Mouse (Mus musculus): Measurements from ENCODE around the gene Acox3. TPM values are rescaled to one million over a fixed set of nuclear protein-coding genes. Genes with fewer than 3 reads are reported as not detected.

Acox3 gene
- polyA plus RNA-seq, 1 experiment from 2014 or later = 12.4 TPM

GRCm38 (mm10) chr5:35643401-35644048, 60.7 kb downstream of the Acox3 start:
- no peak overlapping the region for H3K27ac ChIP-seq
- H3K9ac ChIP-seq = no peak overlapping the region
- 78% methylated on average over 9 of the region's 9 CpGs for WGBS
- no peak overlapping the region for H3K4me2 ChIP-seq
- no peaks in the 10 kb centered on the region for H3K27me3 ChIP-seq
- no peak overlapping the region for H3K4me3 ChIP-seq
- no peaks in the 10 kb centered on the region for H3K36me3 ChIP-seq
- no peak for ATAC-seq (ENCODE audit: insufficient number of reproducible peaks, low FRiP score, low TSS enrichment, low read depth)
- peaks cover 24% of the 10 kb centered on the region; the same call in 1 of the 2 replicates for H3K4me1 ChIP-seq
- H3K9me3 ChIP-seq = no peaks in the 10 kb centered on the region

- no peaks in the 10 kb centered on the region for H3K36me3 ChIP-seq
- no peak for ATAC-seq (ENCODE audit: insufficient number of reproducible peaks, low FRiP score, low TSS enrichment, low read depth)
- no peak overlapping the region for H3K27ac ChIP-seq
- no peak overlapping the region for H3K4me3 ChIP-seq
- peaks cover 24% of the 10 kb centered on the region; the same call in 1 of the 2 replicates for H3K4me1 ChIP-seq
- no peaks in the 10 kb centered on the region for H3K27me3 ChIP-seq
- no peaks in the 10 kb centered on the region for H3K9me3 ChIP-seq
- H3K4me2 ChIP-seq = no peak overlapping the region
- no peak overlapping the region for H3K9ac ChIP-seq
- 60% methylated on average over 4 of the region's 4 CpGs for WGBS
These were observed 61.2 kb downstream of the Acox3 start for GRCm38 (mm10) chr5:35644082-35644481.

GRCm38 (mm10) chr5:35645938-35646493, 63.2 kb downstream of the Acox3 start:
- H3K4me1 ChIP-seq = peaks cover 24% of the 10 kb centered on the region; the same call in 1 of the 2 replicates
- WGBS = 70% methylated on average over 6 of the region's 6 CpGs
- H3K9ac ChIP-seq = no peak overlapping the region
- no peak overlapping the region for H3K27ac ChIP-seq
- H3K4me3 ChIP-seq = no peak overlapping the region
- H3K36me3 ChIP-seq = no peaks in the 10 kb centered on the region
- no peaks in the 10 kb centered on the region for H3K9me3 ChIP-seq
- no peak overlapping the region for H3K4me2 ChIP-seq
- no peak for ATAC-seq (ENCODE audit: insufficient number of reproducible peaks, low FRiP score, low TSS enrichment, low read depth)
- H3K27me3 ChIP-seq = no peaks in the 10 kb centered on the region

- Histone ChIP-seq H3K27me3 (no peaks in the 10 kb centered on the region), H3K27ac (no peak overlapping the region), H3K36me3 (no peaks in the 10 kb centered on the region), H3K4me2 (no peak overlapping the region), H3K9me3 (no peaks in the 10 kb centered on the region), H3K4me1 (peaks cover 21% of the 10 kb centered on the region; the same call in 1 of the 2 replicates), H3K4me3 (no peak overlapping the region), H3K9ac (no peak overlapping the region)
- no peak for ATAC-seq (ENCODE audit: insufficient number of reproducible peaks, low FRiP score, low TSS enrichment, low read depth)
- 86% methylated on average over 1 of the region's 1 CpGs for WGBS
These were observed 64.1 kb downstream of the Acox3 start for GRCm38 (mm10) chr5:35646927-35647326.

GRCm38 (mm10) chr5:35647562-35647961, 64.7 kb downstream of the Acox3 start:
- peaks cover 14% of the 10 kb centered on the region; the same call in 1 of the 2 replicates for H3K4me1 ChIP-seq
- H3K4me3 ChIP-seq = no peak overlapping the region
- H3K27ac ChIP-seq = no peak overlapping the region
- no peak for ATAC-seq (ENCODE audit: insufficient number of reproducible peaks, low FRiP score, low TSS enrichment, low read depth)
- 68% methylated on average over 4 of the region's 4 CpGs for WGBS
- no peak overlapping the region for H3K4me2 ChIP-seq
- no peaks in the 10 kb centered on the region for H3K36me3 ChIP-seq
- no peak overlapping the region for H3K9ac ChIP-seq
- no peaks in the 10 kb centered on the region for H3K9me3 ChIP-seq
- H3K27me3 ChIP-seq = no peaks in the 10 kb centered on the region

- WGBS = 62% methylated on average over 2 of the region's 2 CpGs
- no peak for ATAC-seq (ENCODE audit: insufficient number of reproducible peaks, low FRiP score, low TSS enrichment, low read depth)
- no peak overlapping the region for H3K4me3 ChIP-seq
These were observed 65.4 kb downstream of the Acox3 start for GRCm38 (mm10) chr5:35648230-35648629.

GRCm38 (mm10) chr5:35652319-35652718, 69.5 kb downstream of the Acox3 start:
- ATAC-seq (ENCODE audit: insufficient number of reproducible peaks, low FRiP score, low TSS enrichment, low read depth) = no peak
- H3K4me3 ChIP-seq = no peak overlapping the region
- 92% methylated on average over 3 of the region's 3 CpGs for WGBS
- no peaks in the 10 kb centered on the region for H3K9me3 ChIP-seq
- no peak overlapping the region for H3K9ac ChIP-seq
- H3K27ac ChIP-seq = no peak overlapping the region
- H3K4me2 ChIP-seq = no peak overlapping the region
- H3K27me3 ChIP-seq = no peaks in the 10 kb centered on the region
- H3K4me1 ChIP-seq = peaks cover 5% of the 10 kb centered on the region; the same call in 1 of the 2 replicates
- no peaks in the 10 kb centered on the region for H3K36me3 ChIP-seq

More at GRCm38 (mm10) chr5:35648230-35648629, 65.4 kb downstream of the Acox3 start:
- H3K27me3 ChIP-seq = no peaks in the 10 kb centered on the region
- H3K4me2 ChIP-seq = no peak overlapping the region
- H3K27ac ChIP-seq = no peak overlapping the region
- no peaks in the 10 kb centered on the region for H3K9me3 ChIP-seq
- H3K9ac ChIP-seq = no peak overlapping the region
- no peaks in the 10 kb centered on the region for H3K36me3 ChIP-seq
- peaks cover 9% of the 10 kb centered on the region; the same call in 1 of the 2 replicates for H3K4me1 ChIP-seq

GRCm38 (mm10) chr5:35652872-35653271, 70.0 kb downstream of the Acox3 start:
- no peaks in the 10 kb centered on the region for H3K36me3 ChIP-seq
- peaks cover under 1% of the 10 kb centered on the region; the same call in 1 of the 2 replicates for H3K4me1 ChIP-seq
- no peak for ATAC-seq (ENCODE audit: insufficient number of reproducible peaks, low FRiP score, low TSS enrichment, low read depth)
- WGBS = 87% methylated on average over 13 of the region's 13 CpGs
- no peak overlapping the region for H3K4me3 ChIP-seq
- no peak overlapping the region for H3K27ac ChIP-seq
- no peaks in the 10 kb centered on the region for H3K27me3 ChIP-seq
- H3K4me2 ChIP-seq = no peak overlapping the region
- H3K9ac ChIP-seq = no peak overlapping the region
- no peaks in the 10 kb centered on the region for H3K9me3 ChIP-seq

GRCm38 (mm10) chr5:35653743-35654395, 71.0 kb downstream of the Acox3 start:
- no peak overlapping the region for H3K9ac ChIP-seq
- 72% methylated on average over 9 of the region's 9 CpGs for WGBS
- no peak for ATAC-seq (ENCODE audit: insufficient number of reproducible peaks, low FRiP score, low TSS enrichment, low read depth)
- no peaks in the 10 kb centered on the region for H3K9me3 ChIP-seq
- no peaks in the 10 kb centered on the region for H3K36me3 ChIP-seq
- no peak overlapping the region for H3K4me2 ChIP-seq
- no peak overlapping the region for H3K4me3 ChIP-seq
- H3K27me3 ChIP-seq = no peaks in the 10 kb centered on the region
- H3K4me1 ChIP-seq = no peaks in the 10 kb centered on the region
- H3K27ac ChIP-seq = no peak overlapping the region

GRCm38 (mm10) chr5:35655753-35656485, 73.1 kb downstream of the Acox3 start:
- H3K4me3 ChIP-seq = no peak overlapping the region
- WGBS = 88% methylated on average over 10 of the region's 10 CpGs
- ATAC-seq (ENCODE audit: insufficient number of reproducible peaks, low FRiP score, low TSS enrichment, low read depth) = no peak
- no peak overlapping the region for H3K4me2 ChIP-seq
- H3K36me3 ChIP-seq = no peaks in the 10 kb centered on the region
- no peaks in the 10 kb centered on the region for H3K4me1 ChIP-seq
- H3K9ac ChIP-seq = no peak overlapping the region
- H3K27me3 ChIP-seq = no peaks in the 10 kb centered on the region
- no peaks in the 10 kb centered on the region for H3K9me3 ChIP-seq
- H3K27ac ChIP-seq = no peak overlapping the region

GRCm38 (mm10) chr5:35659503-35659902, 76.7 kb downstream of the Acox3 start:
- 43% methylated on average over 3 of the region's 3 CpGs for WGBS
- H3K36me3 ChIP-seq = peaks cover 8% of the 10 kb centered on the region; the same call in 1 of the 2 replicates
- H3K4me2 ChIP-seq = no peak overlapping the region
- ATAC-seq (ENCODE audit: insufficient number of reproducible peaks, low FRiP score, low TSS enrichment, low read depth) = no peak
- H3K4me1 ChIP-seq = no peaks in the 10 kb centered on the region
- no peak overlapping the region for H3K9ac ChIP-seq
- no peaks in the 10 kb centered on the region for H3K27me3 ChIP-seq
- H3K9me3 ChIP-seq = no peaks in the 10 kb centered on the region
- no peak overlapping the region for H3K27ac ChIP-seq
- H3K4me3 ChIP-seq = no peak overlapping the region

All from limb, embryonic 15.5 days (tissue).